Mouse (Mus musculus): ENCODE measurements around the gene Ift74.
"Not testable (repeated sequence)": the region's sequence is repeated elsewhere in the genome, so short reads cannot be mapped to it uniquely, and the experiment has no call there.

The Ift74 gene

GRCm38 (mm10) chr4:94613972-94614626 lies at the start of gene Ift74:
Gene Ift74 (plus strand): TSS chr4:94614491.
- DNase-seq = peak; percentile 94 to 95

DNA sequence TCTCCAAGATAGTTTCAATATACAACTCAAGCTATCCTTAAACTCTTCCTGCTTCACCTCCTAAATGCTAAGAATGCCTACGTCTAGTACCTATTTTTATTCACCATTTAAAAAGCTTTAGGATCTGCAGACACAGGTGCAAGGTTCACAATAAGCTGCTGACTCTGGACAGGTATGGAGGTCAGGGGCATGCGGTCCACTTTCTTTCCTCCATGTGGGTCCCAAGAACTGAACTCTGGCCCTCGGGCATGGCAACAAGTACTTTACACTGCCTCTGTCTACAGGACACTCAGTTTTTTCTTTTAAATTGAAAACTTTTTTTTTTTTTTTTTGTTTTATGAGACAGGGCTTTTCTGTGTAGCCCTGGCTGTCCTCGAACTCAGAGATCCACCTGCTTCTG lies 41.6 kb upstream of the Ift74 start:
- peak in 1 of 2 experiments; percentile 35 for DNase-seq

DNA sequence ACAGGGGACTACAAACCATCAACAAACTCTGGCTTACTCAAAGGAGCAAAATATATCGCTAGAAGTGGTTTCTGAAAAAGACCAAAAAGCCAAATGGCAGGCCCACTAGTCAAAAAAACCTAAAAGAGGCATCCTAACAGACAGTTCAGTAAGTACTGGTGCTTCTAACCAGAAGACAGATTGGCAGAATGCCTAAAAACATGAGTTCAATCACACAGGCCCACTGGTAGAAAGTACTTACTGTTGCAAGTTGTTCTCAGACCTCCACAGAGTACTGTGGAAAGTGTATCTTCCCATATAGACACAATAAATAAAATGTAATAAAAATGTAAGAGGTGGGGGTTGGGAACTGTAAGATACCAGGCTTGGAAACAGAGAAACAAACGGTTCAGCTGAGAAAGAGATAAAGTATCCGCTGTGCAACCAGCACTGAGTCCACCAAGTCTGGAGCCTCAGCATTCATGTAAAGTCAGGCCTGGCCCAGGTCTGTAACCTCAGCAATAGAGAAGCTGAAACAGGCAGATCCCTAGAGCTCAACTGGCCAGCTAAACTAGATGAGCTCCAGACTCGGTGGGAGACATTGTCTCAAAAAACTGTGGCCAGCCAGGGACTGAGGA lies 22.4 kb upstream of the Ift74 start:
- DNase-seq = no peak

DNA sequence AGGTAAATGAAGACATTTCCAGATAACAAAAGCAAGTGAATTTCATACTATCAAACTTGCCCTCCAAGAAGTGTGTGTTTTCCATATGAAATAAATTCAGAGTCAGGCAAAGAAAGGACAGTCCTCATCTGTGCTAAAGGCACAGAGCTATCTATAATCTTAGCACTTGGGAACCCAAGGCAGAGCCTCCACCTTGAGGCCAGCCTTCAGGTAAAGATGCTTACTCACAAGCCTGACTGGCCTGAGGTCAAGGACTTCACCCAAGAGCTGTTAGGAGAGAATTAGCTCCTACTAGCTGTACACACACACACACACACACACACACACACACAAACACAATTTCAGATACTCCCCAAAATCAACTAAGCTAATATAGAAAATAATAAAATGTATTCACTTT lies 21.6 kb upstream of the Ift74 start:
- DNase-seq = no peak

DNA sequence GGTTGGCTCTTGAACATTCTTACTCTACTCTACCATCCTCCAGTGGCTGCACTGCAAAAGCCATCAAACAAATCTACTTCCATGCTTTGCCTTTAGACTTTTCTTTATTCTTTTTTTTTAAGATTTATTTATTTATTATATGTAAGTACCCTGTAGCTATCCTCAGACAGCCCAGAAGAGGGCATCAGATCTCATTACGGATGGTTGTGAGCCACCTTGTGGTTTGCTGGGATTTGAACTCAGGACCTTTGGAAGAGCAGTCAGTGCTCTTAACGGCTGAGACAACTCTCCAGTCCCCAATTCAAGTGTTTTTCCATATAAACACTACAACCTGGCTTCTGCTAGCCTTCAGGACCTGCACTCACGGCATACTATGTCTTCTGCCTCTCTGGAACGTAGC lies 12.9 kb upstream of the Ift74 start:
- no peak for DNase-seq

DNA sequence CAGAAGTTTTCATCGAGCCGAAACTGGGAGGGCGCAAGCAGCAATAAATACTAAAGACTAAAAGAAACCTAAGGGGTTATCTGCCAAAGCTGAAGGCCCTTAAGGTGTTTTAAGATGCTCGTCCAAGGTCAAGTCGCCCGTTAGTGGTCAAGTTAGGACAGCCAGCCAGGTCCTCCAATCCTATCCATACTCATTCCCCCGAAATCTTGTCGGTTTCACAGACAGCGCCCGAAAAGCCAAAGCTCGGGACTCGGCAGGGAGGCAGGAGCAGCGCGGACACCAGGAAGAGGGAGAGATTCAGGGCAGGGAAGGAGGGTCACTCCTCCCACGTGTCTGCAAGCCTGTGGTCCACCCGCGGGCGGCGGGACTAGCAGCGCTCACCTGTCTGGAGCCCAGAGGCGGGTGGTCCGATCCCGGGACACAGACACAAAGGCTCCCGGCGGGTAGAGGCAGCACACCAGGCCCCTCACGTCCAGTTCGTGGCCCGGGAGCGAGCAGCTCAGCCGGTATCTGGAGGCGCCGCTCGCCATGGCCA lies 11.7 kb upstream of the Ift74 start:
- no peak for DNase-seq

DNA sequence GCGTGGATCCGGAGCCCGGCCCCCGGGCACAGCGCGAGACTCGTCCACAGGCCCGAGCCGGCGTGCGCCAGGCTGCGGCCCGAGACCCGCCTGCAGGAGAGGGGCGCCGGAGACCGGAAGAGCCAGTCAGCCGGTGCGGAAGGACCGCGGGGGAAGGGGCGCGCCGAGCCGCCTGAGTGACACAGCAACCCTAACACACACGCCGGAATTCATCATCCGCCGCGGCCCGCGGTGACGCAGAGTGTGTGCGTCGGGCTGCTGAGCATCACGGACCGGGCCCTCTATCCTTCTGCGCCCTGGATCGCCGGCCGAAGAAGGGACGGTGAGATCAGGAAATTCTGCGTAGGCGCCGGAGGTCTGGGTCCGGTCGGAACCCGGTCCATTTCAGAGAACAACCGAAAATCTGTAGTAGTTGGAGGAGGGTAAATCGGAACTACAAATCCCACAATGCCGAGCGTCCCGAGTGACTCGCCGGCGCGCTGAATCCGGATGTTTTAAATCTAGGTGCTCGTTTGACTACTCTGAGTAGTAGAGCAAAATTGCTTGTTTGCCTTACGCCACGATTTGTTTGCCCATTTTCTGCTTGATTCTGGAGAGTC lies 11.2 kb upstream of the Ift74 start, which contains the start of gene Plaa:
Gene Plaa (minus strand): TSS at position 214 of the 599 bp plus-strand sequence.
- peak; percentile 87 to 91 for DNase-seq

GRCm38 (mm10) chr4:94604452-94605019 lies 9.8 kb upstream of the Ift74 start:
- DNase-seq = no peak

DNA sequence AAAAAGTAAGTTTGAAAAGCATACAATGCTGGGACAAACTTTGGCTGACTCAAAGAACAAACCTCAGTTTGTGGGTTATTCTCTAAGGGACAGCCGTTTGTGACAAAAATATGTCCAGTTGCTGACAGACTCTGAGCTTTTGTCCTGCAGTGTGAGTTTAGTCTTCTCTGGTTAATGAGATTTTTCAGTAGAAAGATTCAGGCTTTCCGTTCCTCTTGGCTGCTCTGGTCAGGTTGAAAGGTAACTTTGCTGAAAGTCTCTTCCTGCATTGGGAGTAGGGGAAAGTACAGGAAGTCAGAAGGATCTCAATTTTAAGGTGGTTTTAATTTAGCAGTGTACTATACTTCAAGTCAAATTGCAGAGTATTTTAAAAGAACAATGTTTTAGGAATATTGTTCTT lies 8.7 kb upstream of the Ift74 start:
- peak; percentile 37 to 58 for DNase-seq

DNA sequence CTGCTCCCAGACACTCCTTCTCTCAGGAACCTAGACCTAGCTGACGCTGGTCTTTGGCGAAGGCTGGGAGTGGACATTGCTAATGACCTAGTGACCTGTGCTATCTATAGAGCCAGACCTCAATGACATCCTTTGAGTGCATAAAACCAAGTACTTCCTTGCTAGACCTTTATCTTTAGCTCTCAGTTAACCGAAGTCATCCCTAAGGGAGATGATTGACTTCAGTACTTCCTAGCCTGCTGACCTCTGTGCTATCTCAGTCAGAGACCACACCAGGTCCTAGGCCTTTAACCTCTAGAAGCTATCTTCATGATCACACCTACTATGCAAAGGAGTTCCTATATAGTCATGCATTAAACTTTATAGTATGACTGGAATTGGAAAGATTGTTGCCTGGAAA lies 4.0 kb upstream of the Ift74 start:
- no peak for DNase-seq

DNA sequence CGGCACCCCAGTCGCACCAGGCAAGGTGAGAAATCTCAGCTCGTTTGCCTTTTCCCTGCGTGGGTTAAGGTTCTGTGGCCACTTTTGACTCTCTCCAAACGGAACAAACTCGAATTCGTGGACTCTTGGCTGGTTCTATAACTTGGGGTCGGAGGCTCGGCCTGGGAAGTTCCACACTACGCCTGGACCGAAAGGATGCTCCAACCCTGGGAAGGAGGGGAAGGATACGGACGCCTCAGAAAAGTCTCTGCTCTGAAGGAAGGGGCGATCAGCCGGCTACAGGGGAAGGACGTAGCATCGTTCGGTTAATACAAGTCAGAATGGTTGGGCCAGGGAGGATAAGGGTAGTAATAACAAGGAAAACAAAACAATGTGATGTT lies 326 bp downstream of the Ift74 start:
- no peak for DNase-seq

- DNase-seq = no peak
Measured at GRCm38 (mm10) chr4:94620077-94620476, 5.8 kb downstream of the Ift74 start.

GRCm38 (mm10) chr4:94643141-94643540 lies 28.9 kb downstream of the Ift74 start:
- DNase-seq = no peak

GRCm38 (mm10) chr4:94649920-94650319 lies 35.6 kb downstream of the Ift74 start, which contains the start of gene Lrrc19:
Gene Lrrc19 (minus strand): TSS chr4:94650144.
- peak; percentile 8 to 58 for DNase-seq

DNA sequence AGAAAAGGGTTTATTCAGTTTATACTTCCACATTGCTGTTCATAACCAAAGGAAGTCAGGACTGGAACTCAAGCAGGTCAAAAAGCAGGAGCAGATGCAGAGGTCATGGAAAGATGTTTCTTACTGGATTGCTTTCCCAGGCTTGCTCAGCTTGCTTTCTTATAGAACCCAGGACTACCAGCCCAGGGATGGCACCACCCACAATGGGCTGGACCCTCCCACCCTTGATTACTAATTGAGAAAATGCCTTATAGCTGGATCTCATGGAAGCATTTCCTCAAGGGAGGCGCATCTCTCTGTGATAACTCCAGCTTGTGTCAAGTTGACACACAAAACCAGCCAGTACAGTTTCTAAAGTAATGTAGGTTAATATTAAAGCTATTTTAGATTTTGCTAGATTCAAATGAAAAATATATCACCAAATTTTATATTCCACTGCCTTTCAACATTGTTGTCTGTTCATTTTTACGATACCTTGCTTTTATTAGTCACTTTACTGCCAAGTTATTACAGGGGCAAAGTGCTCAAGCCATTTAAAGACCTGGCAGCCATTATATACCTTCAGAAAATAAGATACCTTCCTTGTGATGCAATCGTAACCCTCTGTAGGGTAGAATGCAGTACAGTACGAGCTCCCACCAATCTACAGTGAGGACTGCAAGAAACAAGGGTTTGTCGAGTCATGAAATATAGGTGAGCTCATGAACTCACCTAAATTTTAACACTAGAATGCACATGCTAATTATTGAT lies 36.3 kb downstream of the Ift74 start:
- DNase-seq = peak in 1 of 2 experiments; percentile 7

DNA sequence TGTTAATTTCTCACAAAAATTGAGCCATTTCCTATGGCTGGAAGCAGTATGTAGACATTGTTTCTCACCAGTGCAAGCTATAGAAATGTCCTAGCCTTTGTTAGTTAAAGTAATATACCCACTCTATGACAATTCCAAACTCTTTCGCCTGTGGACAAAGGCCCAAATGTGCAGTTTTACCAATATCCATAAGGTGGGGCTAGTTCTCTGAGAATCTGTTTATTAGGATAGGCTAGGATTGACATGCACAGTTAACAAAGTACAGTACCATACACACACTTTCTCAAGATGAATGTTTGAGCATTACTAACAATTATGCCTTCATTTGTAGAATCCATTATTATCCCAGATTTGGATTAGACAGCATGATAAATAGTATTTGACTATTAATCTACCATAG lies 55.4 kb downstream of the Ift74 start:
- DNase-seq = peak in 1 of 2 experiments; percentile 17

DNA sequence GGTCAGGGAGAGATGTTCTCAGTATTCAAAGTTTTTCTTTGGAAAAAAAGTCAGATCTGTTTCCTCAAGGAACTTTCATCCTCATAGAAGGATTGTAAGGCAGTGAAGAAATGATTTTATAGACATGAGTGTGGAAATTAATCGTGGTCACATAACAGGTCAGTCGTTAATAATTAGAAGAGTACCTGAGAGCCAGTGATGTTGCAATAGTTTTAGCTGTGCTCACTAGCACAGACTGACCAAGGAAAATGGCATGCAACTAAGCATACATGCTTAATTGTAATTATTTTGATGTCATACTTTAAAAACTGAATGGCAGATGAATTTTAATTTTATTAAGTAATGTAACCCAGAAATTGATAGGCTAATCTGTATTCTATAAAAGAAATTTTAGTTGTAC lies 66.4 kb downstream of the Ift74 start:
- DNase-seq = no peak

DNA sequence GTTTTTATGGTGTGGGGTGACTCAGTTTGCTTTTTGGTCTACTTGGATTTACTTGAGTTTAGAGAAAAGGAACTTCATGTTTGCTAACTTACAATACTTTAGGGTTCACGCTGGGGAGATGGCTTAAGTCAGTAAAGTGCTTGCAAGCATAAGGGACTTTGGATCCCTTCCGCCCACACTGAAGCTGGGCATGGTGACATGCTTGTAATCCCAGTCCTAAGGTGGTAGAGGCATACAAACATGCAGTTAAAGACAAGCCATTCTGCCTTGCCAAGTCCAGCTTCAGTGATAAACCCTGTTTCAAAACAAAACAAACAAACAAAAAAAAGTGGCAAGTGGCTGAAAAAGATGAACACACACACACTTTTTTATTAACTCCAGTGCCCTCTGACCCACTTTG lies 66.9 kb downstream of the Ift74 start:
- no peak for DNase-seq

GRCm38 (mm10) chr4:94682029-94682428 lies 67.7 kb downstream of the Ift74 start:
- no peak for DNase-seq

DNA sequence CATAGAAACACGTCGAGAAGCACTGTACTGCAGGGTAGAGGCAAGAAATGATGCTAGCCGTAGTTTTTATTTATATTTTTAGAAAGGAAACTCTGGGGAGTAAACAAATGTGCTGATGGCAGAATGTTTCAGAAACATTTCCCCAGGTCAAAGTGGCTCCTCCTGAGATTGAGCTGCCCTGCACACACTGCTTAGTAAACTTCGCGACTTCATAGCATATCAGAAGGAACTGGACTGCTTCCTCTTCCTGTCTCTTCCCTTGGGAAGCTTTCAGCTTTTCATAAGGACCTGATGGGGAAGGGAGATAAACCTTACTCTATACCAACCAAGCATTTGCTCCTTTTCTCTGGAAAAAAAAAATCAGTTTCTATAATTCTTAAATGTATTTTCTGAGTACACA lies 69.0 kb downstream of the Ift74 start:
- peak; percentile 8 to 31 for DNase-seq

DNA sequence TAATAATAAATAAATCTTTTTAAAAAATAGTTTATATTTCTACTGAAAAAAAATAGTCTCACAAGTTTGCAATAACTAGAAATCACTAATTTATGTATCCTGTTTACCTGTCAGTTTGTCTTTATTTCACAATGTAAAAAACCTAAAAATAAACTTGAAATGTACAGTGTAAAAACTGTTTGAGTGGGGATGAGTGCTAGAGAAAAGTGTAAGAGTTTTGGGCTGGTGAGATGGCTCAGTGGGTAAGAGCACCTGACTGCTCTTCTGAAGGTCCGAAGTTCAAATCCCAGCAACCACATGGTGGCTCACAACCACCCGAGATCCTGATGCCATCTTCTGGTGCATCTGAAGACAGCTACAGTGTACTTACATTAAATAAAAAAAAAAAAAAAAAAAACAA lies 75.5 kb downstream of the Ift74 start:
- DNase-seq = not testable (repeated sequence)

DNA sequence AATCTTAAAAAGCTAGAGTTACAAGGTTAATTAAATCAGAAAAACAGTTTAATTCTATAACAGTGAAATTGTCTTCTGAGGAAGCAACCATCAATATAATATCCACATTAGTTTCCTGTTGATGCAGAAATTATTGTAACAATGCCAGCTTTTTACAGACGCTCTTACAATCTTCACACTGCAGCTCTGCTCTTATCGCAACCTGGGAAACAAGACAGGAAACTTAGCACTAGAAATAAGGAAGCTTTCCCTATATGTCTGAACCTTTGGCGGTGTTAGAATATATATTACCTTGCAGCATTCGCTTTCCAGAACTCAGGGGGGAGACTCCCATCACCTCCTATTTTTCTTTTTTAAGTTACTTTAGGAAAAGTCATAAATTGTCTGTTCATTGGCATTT lies 76.8 kb downstream of the Ift74 start:
- DNase-seq = no peak

DNA sequence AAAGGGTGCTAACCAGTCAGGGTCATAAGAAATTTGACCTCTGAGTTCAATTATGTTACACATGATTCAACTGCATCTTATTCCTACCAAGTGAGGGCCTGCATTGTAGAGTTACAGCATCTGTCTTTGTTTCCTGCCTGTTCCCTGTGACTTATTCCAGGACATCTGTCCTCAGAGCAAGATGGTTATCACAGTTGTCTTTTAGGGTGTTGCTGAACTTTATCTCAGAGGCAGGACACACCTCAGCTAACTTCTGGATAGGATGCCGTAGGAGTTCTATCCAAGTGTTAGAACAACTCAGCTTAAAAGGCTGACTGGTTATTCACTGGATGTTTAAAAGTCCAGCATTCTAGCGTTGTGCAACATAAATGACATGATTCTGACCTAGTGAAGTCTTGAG lies 77.9 kb downstream of the Ift74 start:
- no peak for DNase-seq
